Mouse (Mus musculus) hindbrain, postnatal 0 days (tissue): ENCODE measurements around the gene Shcbp1. TPM values are rescaled to one million over a fixed set of nuclear protein-coding genes. Genes with fewer than 3 reads are reported as not detected.

ENCODE experiments used
- ATAC-seq: fragments of 200-750 bp; cut with Nextera tagmentation; 2 replicates; pipeline ENCODE4 v1.8.0; 2017; ENCODE audit warnings: mild to moderate bottlenecking, moderate TSS enrichment, moderate library complexity
- DNase-seq: peaks from one replicate; pipeline ENCODE4 v3.0.0-alpha.2; 2015; ENCODE audit warnings: low spot score
- H3K27ac ChIP-seq: fragments of 300-500 bp; sonication (generic); 2 replicates; pipeline ENCODE4 v1.5.1; 2014; ENCODE audit warnings: mild to moderate bottlenecking
- H3K27me3 ChIP-seq: fragments of 300-500 bp; sonication (generic); 2 replicates; pipeline ENCODE4 v1.6.1; 2014; ENCODE audit warnings: low read length, mixed read lengths; ENCODE audit not compliant: insufficient read depth
- H3K36me3 ChIP-seq: fragments of 300-500 bp; sonication (generic); 2 replicates; pipeline ENCODE4 v1.6.1; 2014; ENCODE audit warnings: low read length, mixed read lengths; ENCODE audit not compliant: insufficient read depth
- H3K4me1 ChIP-seq: fragments of 300-500 bp; sonication (generic); 2 replicates; pipeline ENCODE4 v1.6.1; 2014; ENCODE audit warnings: antibody characterized with exemption, low read length, mixed read lengths; ENCODE audit not compliant: insufficient read depth
- H3K4me2 ChIP-seq: fragments of 300-500 bp; sonication (generic); 2 replicates; pipeline ENCODE4 v1.6.1; 2014; ENCODE audit warnings: low read depth, mild to moderate bottlenecking, low read length, moderate library complexity, mixed read lengths
- H3K4me3 ChIP-seq: fragments of 300-500 bp; sonication (generic); 2 replicates; pipeline ENCODE4 v1.5.1; 2014; ENCODE audit warnings: low read length
- H3K9ac ChIP-seq: fragments of 300-500 bp; sonication (generic); replicated peaks from 2 replicates; pipeline ENCODE4 v1.6.1; 2014; ENCODE audit warnings: mild to moderate bottlenecking, low read length, moderate library complexity, mixed read lengths
- H3K9me3 ChIP-seq: fragments of 300-500 bp; sonication (generic); 2 replicates; pipeline ENCODE4 v1.6.1; 2016; ENCODE audit warnings: low read length, mixed read lengths
- CTCF ChIP-seq: IDR thresholded peaks from 2 replicates; pipeline ENCODE4 v1.5.1; 2016; ENCODE audit warnings: antibody characterized with exemption, control low read depth, low read depth
- WGBS: fragments of 180-500 bp; shearing (Covaris S2); extraction: QIAGEN DNeasy Blood & Tissue Kit; methylation state at CpG from one replicate; pipeline ENCODE4 v1.1.7; 2014; 5-methylcytosine and 5-hydroxymethylcytosine counted together
- polyA plus RNA-seq: library from polyadenylated mRNA; unstranded; fragments of >200 nt; fragmentation: Nextera tagmentation; extraction: Ambion mirVana; gene quantifications from 2 replicates; pipeline ENCODE4 v1.2.1, GENCODE M21; 2015
- total RNA-seq: library from RNA; depleted of rRNA; stranded (reverse); fragments of >200 nt; gene quantifications from 2 replicates; pipeline ENCODE4 v1.2.3, GENCODE M21; 2014; rRNA removed

The Shcbp1 gene
- total RNA-seq = 3.7 and 5.4 TPM in 2 replicates
- 11.0 and 13.8 TPM in 2 replicates for polyA plus RNA-seq

DNA sequence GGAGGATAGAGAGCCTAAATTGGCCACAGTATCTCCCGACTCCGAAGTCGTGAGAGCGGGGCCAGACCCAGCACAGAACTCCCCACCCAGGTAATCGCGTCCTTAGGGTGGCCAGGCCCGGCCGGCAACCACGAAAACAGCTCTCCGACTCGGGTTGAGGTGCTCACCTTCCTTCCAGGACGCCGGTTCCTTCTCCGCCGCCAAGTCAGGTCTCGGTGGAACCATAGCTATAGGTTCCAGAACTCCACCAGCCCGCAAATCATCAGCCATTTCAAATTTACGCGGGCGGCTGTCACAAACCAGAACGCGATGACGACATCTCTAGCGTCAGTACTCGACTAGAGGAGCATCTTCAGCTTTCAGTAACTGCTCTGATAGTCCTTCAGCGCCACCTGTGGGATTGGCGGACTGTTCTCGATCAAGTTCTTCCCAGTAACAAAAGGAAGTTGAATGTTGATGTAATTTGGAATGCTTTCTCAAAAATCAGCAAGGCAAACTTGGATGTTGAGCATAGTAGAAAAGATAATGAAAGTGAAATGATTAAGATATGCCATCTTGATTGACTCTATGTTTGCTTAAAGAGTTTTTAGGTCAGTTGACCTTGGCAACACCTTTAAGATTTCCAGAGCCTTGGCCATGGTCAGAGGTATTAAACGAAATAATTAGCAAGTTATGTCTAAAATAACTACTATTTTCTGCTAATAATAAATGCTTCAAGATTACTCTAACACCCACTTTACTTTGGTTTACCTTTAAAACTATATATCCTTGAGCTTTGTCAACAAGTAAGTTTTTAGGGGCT, at the start of gene Shcbp1:
TSS of gene Shcbp1 (minus strand) at position 314 of the 802 bp plus-strand sequence.
- Histone ChIP-seq H3K9me3 (no peaks in the 10 kb centered on the region), H3K4me2 (peak within 1 kb of the TSS; percentile 73), H3K9ac (no peak within 1 kb of the TSS; the same call in 1 of the 2 replicates), H3K27ac (no peak within 1 kb of the TSS), H3K4me3 (peak within 1 kb of the TSS; percentile 68), H3K36me3 (no peaks in the 10 kb centered on the region), H3K27me3 (no peaks in the 10 kb centered on the region), H3K4me1 (no peaks in the 10 kb centered on the region)
- ATAC-seq (peak; percentile 99), DNase-seq (peak; percentile 98)
- peak; percentile 85 for TF ChIP-seq CTCF
- WGBS = 6% methylated on average over 29 of the region's 29 CpGs

DNA sequence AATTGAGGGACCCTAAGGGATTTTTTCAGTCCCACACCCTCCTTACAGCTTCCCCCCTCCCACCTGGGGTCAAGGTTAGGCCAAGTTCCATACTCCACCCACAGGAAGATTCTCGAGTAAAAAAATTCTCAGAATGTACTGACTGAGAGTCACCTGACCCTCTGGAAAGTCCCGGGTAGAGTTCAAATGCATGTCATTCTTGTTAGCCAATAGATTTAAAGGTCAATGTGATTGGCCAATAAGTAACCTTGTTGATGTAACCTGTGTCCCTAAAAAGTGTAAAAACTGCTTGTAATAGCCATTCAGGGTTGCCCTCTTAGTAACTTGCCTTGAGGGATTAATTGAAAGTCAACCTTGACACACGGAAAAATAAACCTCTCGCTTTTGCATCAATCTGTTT, 29.5 kb upstream of the Shcbp1 start:
- Histone ChIP-seq H3K27me3 (no peaks in the 10 kb centered on the region), H3K4me3 (no peak overlapping the region), H3K9me3 (no peaks in the 10 kb centered on the region; the same call in 1 of the 2 replicates), H3K27ac (no peak overlapping the region), H3K4me1 (no peaks in the 10 kb centered on the region), H3K4me2 (no peak overlapping the region), H3K9ac (no peak overlapping the region), H3K36me3 (no peaks in the 10 kb centered on the region)
- 89% methylated on average over 4 of the region's 4 CpGs for WGBS
- ATAC-seq (no peak), DNase-seq (no peak)
- no peak for TF ChIP-seq CTCF

DNA sequence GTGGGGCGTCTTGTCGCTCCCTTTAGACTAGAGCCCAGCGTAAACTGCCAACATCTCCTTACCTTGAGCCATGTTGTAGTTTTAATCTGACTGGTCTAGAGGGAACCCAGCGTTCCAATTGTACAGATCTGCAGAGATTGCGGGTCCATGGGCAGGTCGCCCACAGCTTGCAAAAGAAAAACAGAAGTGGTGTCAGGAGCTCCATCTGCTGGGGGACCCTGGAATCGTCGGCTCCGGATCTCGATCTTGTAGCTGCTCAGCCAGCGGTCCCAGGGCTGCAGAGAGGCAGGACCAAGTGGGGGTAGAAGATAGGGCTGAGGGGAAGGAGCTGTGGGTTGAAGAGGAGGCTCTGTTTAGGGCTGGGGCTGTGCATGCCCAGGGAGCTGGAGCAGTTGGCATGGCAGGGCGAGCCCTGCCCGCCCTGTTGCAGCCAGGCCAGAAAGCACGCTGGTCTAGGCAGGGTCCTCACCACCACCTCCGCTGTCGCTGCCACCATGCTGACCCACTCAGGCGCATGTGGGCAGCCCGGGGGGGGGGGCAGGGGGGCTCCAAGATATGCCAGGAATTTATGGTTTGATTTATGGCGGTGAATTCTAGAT, 21.3 kb upstream of the Shcbp1 start:
- peak; percentile 53; the same call in 1 of the 2 replicates for ATAC-seq
- H3K36me3 ChIP-seq = no peaks in the 10 kb centered on the region
- DNase-seq = peak; percentile 45

DNA sequence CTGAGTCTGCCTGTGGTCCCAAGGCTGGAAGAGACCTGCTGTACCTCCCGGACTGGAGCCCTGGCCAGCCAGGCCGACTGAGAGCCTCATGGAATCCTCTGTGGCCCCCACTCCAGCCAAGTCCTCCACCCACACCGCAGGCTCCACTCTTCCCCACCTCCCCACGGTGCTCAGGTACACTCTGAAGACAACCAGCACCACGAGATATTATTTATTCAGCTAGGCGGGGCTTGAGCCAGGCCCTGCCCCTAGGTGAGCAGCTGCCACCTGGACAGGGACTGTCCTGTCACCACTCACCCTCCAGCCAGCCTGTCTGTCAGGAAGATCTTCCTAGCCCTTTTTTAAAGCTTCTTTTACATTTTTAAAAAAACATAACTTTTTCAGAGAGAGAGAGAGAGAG, 1.1 kb downstream of the Shcbp1 start:
- H3K36me3 ChIP-seq = no peaks in the 10 kb centered on the region
- no peaks in the 10 kb centered on the region for H3K27me3 ChIP-seq
- H3K4me3 ChIP-seq = peak overlapping the region; percentile 68; the same call in 1 of the 2 replicates
- no peak for TF ChIP-seq CTCF
- no peak overlapping the region for H3K27ac ChIP-seq
- 79% methylated on average over 6 of the region's 6 CpGs for WGBS
- DNase-seq = no peak
- peak overlapping the region; percentile 16; the same call in 1 of the 2 replicates for H3K4me2 ChIP-seq
- ATAC-seq = no peak
- no peaks in the 10 kb centered on the region for H3K9me3 ChIP-seq
- H3K9ac ChIP-seq = no peak overlapping the region
- no peaks in the 10 kb centered on the region for H3K4me1 ChIP-seq

More for the DNA sequence above, 21.3 kb upstream of the Shcbp1 start:
- Histone ChIP-seq H3K4me1 (no peaks in the 10 kb centered on the region), H3K27ac (no peak overlapping the region), H3K9me3 (no peaks in the 10 kb centered on the region), H3K4me2 (no peak overlapping the region), H3K4me3 (no peak overlapping the region), H3K27me3 (no peaks in the 10 kb centered on the region), H3K9ac (no peak overlapping the region)
- WGBS = 59% methylated on average over 19 of the region's 19 CpGs
- TF ChIP-seq CTCF = peak; percentile 64

DNA sequence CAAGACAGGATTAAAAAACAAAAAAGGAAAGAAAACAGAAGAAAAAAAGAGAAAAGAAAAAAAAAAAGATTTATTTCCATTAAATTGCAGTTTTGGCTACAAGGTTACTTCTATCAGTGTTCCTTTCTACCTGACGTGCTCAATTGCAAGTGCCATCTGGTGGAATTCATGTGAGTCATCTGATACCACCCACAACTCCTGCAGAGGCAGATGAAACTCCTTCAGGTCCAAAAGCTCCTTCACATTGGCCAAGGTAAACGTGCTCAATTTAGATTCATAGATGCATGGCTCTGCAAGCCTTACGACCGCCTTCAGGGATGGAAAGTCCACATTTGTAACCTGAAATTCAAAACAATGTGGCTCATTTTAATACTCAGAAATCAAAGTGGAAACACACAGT, 14.6 kb downstream of the Shcbp1 start:
- ATAC-seq = no peak
- 81% methylated on average over 4 of the region's 4 CpGs for WGBS
- no peak overlapping the region for H3K4me2 ChIP-seq
- H3K4me3 ChIP-seq = no peak overlapping the region
- H3K36me3 ChIP-seq = no peaks in the 10 kb centered on the region
- no peaks in the 10 kb centered on the region for H3K9me3 ChIP-seq
- no peaks in the 10 kb centered on the region for H3K4me1 ChIP-seq
- H3K27ac ChIP-seq = no peak overlapping the region
- no peaks in the 10 kb centered on the region for H3K27me3 ChIP-seq
- DNase-seq = no peak
- no peak overlapping the region for H3K9ac ChIP-seq
- no peak for TF ChIP-seq CTCF

DNA sequence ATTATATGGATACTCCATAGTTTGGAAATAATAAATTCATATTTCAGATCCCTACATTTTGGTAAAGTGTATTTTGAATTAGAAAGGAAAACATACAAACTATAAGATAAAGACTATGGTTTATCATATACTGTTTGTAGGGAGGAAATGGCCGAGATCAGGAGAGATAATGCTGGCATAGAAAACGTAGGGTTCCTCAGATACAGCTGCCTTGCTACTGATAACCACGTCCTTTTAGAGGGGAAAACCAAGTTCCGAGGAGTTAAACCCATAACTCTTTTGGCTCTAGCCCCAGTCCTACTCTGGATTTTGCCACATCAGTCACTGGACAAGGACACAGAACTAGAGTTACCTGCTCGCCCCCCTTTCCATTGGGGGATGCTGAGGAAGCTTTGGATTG, 26.3 kb downstream of the Shcbp1 start:
- Histone ChIP-seq H3K4me2 (no peak overlapping the region), H3K27ac (no peak overlapping the region), H3K4me3 (no peak overlapping the region), H3K4me1 (no peaks in the 10 kb centered on the region), H3K9me3 (no peaks in the 10 kb centered on the region), H3K9ac (no peak overlapping the region), H3K27me3 (no peaks in the 10 kb centered on the region), H3K36me3 (no peaks in the 10 kb centered on the region)
- DNase-seq (no peak), ATAC-seq (no peak)
- WGBS = 91% methylated on average over 5 of the region's 5 CpGs
- no peak for TF ChIP-seq CTCF
